Mouse (Mus musculus) G1E (cell line): ENCODE results near the gene Rhebl1.

Experiments
- CTCF ChIP-seq: IDR thresholded peaks from 2 replicates; pipeline ENCODE4 v1.5.1; 2012; ENCODE audit warnings: low read depth, low read length, inconsistent platforms, mixed read lengths
- GATA1 ChIP-seq: IDR thresholded peaks from 2 replicates; pipeline ENCODE4 v1.6.1; 2012; ENCODE audit warnings: borderline replicate concordance, low read length, inconsistent platforms, mixed read lengths
- POLR2AphosphoS5 ChIP-seq: IDR thresholded peaks from 2 replicates; pipeline ENCODE4 v1.6.1; 2012; ENCODE audit warnings: low read depth, low read length, inconsistent platforms; ENCODE audit not compliant: insufficient replicate concordance

DNA sequence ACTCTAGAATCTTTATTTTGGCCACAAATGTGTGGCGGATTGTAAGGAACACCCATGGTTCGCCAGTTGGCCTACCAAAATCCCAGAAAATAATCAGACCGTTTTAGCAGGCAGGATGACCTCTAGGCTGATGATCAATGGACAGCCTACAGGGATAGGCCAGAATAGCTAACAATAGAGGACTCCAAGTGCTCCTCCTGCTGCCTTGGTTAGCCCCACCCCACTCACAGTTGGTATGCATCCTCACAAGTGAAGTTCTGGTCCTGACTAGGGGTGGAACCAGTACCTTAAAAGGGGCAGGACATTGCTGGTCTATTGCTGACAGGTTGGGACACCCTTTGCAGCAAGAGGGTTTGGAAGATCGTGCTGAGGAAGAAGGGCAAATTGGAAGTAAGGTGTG lies 1.3 kb downstream of the Rhebl1 start:
- TF ChIP-seq GATA1, result no peak
- TF ChIP-seq CTCF, result no peak
- no peak for TF ChIP-seq POLR2AphosphoS5
